Mouse (Mus musculus): ENCODE measurements around the gene Tspan18. TPM values are rescaled to one million over a fixed set of nuclear protein-coding genes. Genes with fewer than 3 reads are reported as not detected.

The Tspan18 gene
- polyA plus RNA-seq, 1 experiment from 2014 or later, result 31.2 TPM

GRCm38 (mm10) chr2:93249058-93249457 is 85.2 kb downstream of the Tspan18 start:
- peaks cover 64% of the 10 kb centered on the region for H3K4me1 ChIP-seq (replicated peaks)
- no peak overlapping the region for H3K4me2 ChIP-seq (replicated peaks)
- H3K27me3 ChIP-seq, result no peaks in the 10 kb centered on the region
- 0 out of 2 replicates have a peak overlapping the region, but pooled peaks have one; percentile 0 for H3K9ac ChIP-seq (replicated peaks)
- no peak overlapping the region for H3K4me3 ChIP-seq (replicated peaks)
- no peak for ATAC-seq
- WGBS, result 58% methylated on average over 6 of the region's 6 CpGs
- H3K27ac ChIP-seq, result peak overlapping the region; percentile 69
- H3K36me3 ChIP-seq, result no peaks in the 10 kb centered on the region
- H3K9me3 ChIP-seq, result 0 out of 2 replicates have a peak, but pooled peaks cover 3% of the 10 kb centered on the region

- no peak overlapping the region for H3K4me3 ChIP-seq (replicated peaks)
- H3K36me3 ChIP-seq, result no peaks in the 10 kb centered on the region
- no peak for ATAC-seq
- H3K9ac ChIP-seq (replicated peaks), result no peak overlapping the region
- WGBS, result 89% methylated on average over 8 of the region's 8 CpGs
- H3K27ac ChIP-seq, result no peak overlapping the region
- H3K9me3 ChIP-seq, result no peaks in the 10 kb centered on the region
- H3K4me1 ChIP-seq (replicated peaks), result peaks cover 40% of the 10 kb centered on the region
- H3K4me2 ChIP-seq (replicated peaks), result no peak overlapping the region
- H3K27me3 ChIP-seq, result no peaks in the 10 kb centered on the region
Measured at GRCm38 (mm10) chr2:93244090-93244443, 90.2 kb downstream of the Tspan18 start.

- Histone ChIP-seq H3K36me3 (no peaks in the 10 kb centered on the region), H3K4me3 (replicated peaks) (no peak overlapping the region), H3K9me3 (no peaks in the 10 kb centered on the region), H3K4me2 (replicated peaks) (no peak overlapping the region), H3K27ac (no peak overlapping the region), H3K4me1 (replicated peaks) (peaks cover 35% of the 10 kb centered on the region), H3K9ac (replicated peaks) (no peak overlapping the region), H3K27me3 (no peaks in the 10 kb centered on the region)
- no peak for ATAC-seq
- WGBS, result 78% methylated on average over 11 of the region's 11 CpGs
Measured at GRCm38 (mm10) chr2:93243439-93244089, 90.7 kb downstream of the Tspan18 start.

- 93% methylated on average over 5 of the region's 5 CpGs for WGBS
- Histone ChIP-seq H3K9me3 (no peaks in the 10 kb centered on the region), H3K4me3 (replicated peaks) (no peak overlapping the region), H3K4me2 (replicated peaks) (no peak overlapping the region), H3K27ac (no peak overlapping the region), H3K4me1 (replicated peaks) (peaks cover 21% of the 10 kb centered on the region), H3K27me3 (no peaks in the 10 kb centered on the region), H3K9ac (replicated peaks) (no peak overlapping the region), H3K36me3 (no peaks in the 10 kb centered on the region)
- ATAC-seq, result no peak
Measured at GRCm38 (mm10) chr2:93242166-93242565, 92.1 kb downstream of the Tspan18 start.

- H3K27ac ChIP-seq, result no peak overlapping the region
- H3K4me2 ChIP-seq (replicated peaks), result no peak overlapping the region
- H3K9ac ChIP-seq (replicated peaks), result no peak overlapping the region
- no peaks in the 10 kb centered on the region for H3K9me3 ChIP-seq
- H3K36me3 ChIP-seq, result no peaks in the 10 kb centered on the region
- H3K27me3 ChIP-seq, result no peaks in the 10 kb centered on the region
- no peak overlapping the region for H3K4me3 ChIP-seq (replicated peaks)
- peaks cover 15% of the 10 kb centered on the region for H3K4me1 ChIP-seq (replicated peaks)
- ATAC-seq, result no peak
- 88% methylated on average over 6 of the region's 6 CpGs for WGBS
Measured at GRCm38 (mm10) chr2:93238864-93239263, 95.4 kb downstream of the Tspan18 start.

GRCm38 (mm10) chr2:93237055-93237454 is 97.2 kb downstream of the Tspan18 start:
- no peak for ATAC-seq
- Histone ChIP-seq H3K9me3 (no peaks in the 10 kb centered on the region), H3K4me3 (replicated peaks) (no peak overlapping the region), H3K27me3 (no peaks in the 10 kb centered on the region), H3K9ac (replicated peaks) (0 out of 2 replicates have a peak overlapping the region, but pooled peaks have one; percentile 4), H3K4me2 (replicated peaks) (no peak overlapping the region), H3K4me1 (replicated peaks) (peaks cover 17% of the 10 kb centered on the region), H3K36me3 (no peaks in the 10 kb centered on the region), H3K27ac (no peak overlapping the region)
- WGBS, result 74% methylated on average over 1 of the region's 1 CpGs

- no peak overlapping the region for H3K27ac ChIP-seq
- no peak overlapping the region for H3K4me2 ChIP-seq (replicated peaks)
- no peaks in the 10 kb centered on the region for H3K36me3 ChIP-seq
- 37% methylated on average over 1 of the region's 1 CpGs for WGBS
- no peaks in the 10 kb centered on the region for H3K27me3 ChIP-seq
- H3K9ac ChIP-seq (replicated peaks), result no peak overlapping the region
- no peak overlapping the region for H3K4me3 ChIP-seq (replicated peaks)
- ATAC-seq, result no peak
- H3K4me1 ChIP-seq (replicated peaks), result peaks cover 49% of the 10 kb centered on the region
- no peaks in the 10 kb centered on the region for H3K9me3 ChIP-seq
Measured at GRCm38 (mm10) chr2:93232141-93232540, 102.2 kb downstream of the Tspan18 start.

GRCm38 (mm10) chr2:93228480-93228824 is 105.9 kb downstream of the Tspan18 start:
- Histone ChIP-seq H3K36me3 (no peaks in the 10 kb centered on the region), H3K27me3 (no peaks in the 10 kb centered on the region), H3K27ac (peak overlapping the region; percentile 90), H3K4me2 (replicated peaks) (peak overlapping the region; percentile 35), H3K4me1 (replicated peaks) (peaks cover 64% of the 10 kb centered on the region), H3K9me3 (no peaks in the 10 kb centered on the region), H3K9ac (replicated peaks) (no peak overlapping the region; the same call in 1 of the 2 replicates), H3K4me3 (replicated peaks) (no peak overlapping the region)
- WGBS, result 4% methylated on average over 5 of the region's 5 CpGs
- ATAC-seq, result peak; percentile 49

- H3K36me3 ChIP-seq, result no peaks in the 10 kb centered on the region
- H3K4me2 ChIP-seq (replicated peaks), result peak overlapping the region; percentile 35
- peak; percentile 81 for ATAC-seq
- H3K4me3 ChIP-seq (replicated peaks), result no peak overlapping the region
- no peak overlapping the region; the same call in 1 of the 2 replicates for H3K9ac ChIP-seq (replicated peaks)
- WGBS, result 7% methylated on average over 9 of the region's 9 CpGs
- no peaks in the 10 kb centered on the region for H3K27me3 ChIP-seq
- peaks cover 65% of the 10 kb centered on the region for H3K4me1 ChIP-seq (replicated peaks)
- H3K27ac ChIP-seq, result peak overlapping the region; percentile 90
- H3K9me3 ChIP-seq, result no peaks in the 10 kb centered on the region
Measured at GRCm38 (mm10) chr2:93227713-93228479, 106.4 kb downstream of the Tspan18 start.

- Histone ChIP-seq H3K9me3 (no peaks in the 10 kb centered on the region), H3K4me1 (replicated peaks) (peaks cover 56% of the 10 kb centered on the region), H3K4me2 (replicated peaks) (peak overlapping the region; percentile 35), H3K9ac (replicated peaks) (peak overlapping the region; percentile 45; the same call in 1 of the 2 replicates), H3K4me3 (replicated peaks) (peak overlapping the region; percentile 5), H3K36me3 (peaks cover 5% of the 10 kb centered on the region; the same call in 1 of the 2 replicates), H3K27me3 (no peaks in the 10 kb centered on the region), H3K27ac (peak overlapping the region; percentile 90)
- peak; percentile 65 for ATAC-seq
- 10% methylated on average over 17 of the region's 20 CpGs for WGBS
Measured at GRCm38 (mm10) chr2:93226606-93227595, 107.4 kb downstream of the Tspan18 start.

- Histone ChIP-seq H3K27me3 (no peaks in the 10 kb centered on the region), H3K36me3 (peaks cover 13% of the 10 kb centered on the region), H3K9ac (replicated peaks) (no peak overlapping the region), H3K9me3 (no peaks in the 10 kb centered on the region), H3K4me3 (replicated peaks) (no peak overlapping the region), H3K4me2 (replicated peaks) (no peak overlapping the region), H3K27ac (no peak overlapping the region), H3K4me1 (replicated peaks) (peaks cover 42% of the 10 kb centered on the region)
- 61% methylated on average over 6 of the region's 6 CpGs for WGBS
- no peak for ATAC-seq
Measured at GRCm38 (mm10) chr2:93223463-93223862, 110.8 kb downstream of the Tspan18 start.

Data from midbrain, embryonic 13.5 days (tissue).